Mouse (Mus musculus) heart, adult 9 months (tissue): ENCODE measurements at regions not wholly inside any gene's neighbourhood (a gene's known extent, or its start where the extent isn't known, plus 50 kb on each side); places are given as distances from the start of the nearest gene placed in this dataset.

Experiments
- DNase-seq, 2 experiments: peaks; one replicate each; pipeline ENCODE4 v3.0.0; 2022; ENCODE audit warnings: low spot score in 2 of 2

GRCm38 (mm10) chr10:30132243-30132642 lies 68.1 kb downstream of the Cenpw start:
- no peak for DNase-seq

GRCm38 (mm10) chr10:30110341-30110740 lies 90.0 kb downstream of the Cenpw start:
- peak in 1 of 2 experiments; percentile 4 for DNase-seq

- no peak for DNase-seq
Measured at GRCm38 (mm10) chr10:30102443-30102842, 97.9 kb downstream of the Cenpw start.

GRCm38 (mm10) chr10:30094603-30095002 lies 105.8 kb downstream of the Cenpw start:
- DNase-seq: no peak

GRCm38 (mm10) chr10:30091549-30091948 lies 108.8 kb downstream of the Cenpw start:
- DNase-seq: no peak

- peak; percentile 42 to 54 for DNase-seq
Measured at GRCm38 (mm10) chr10:30089406-30089805, 111.0 kb downstream of the Cenpw start.

GRCm38 (mm10) chr10:30085059-30085458 lies 115.3 kb downstream of the Cenpw start:
- no peak for DNase-seq

- no peak for DNase-seq
Measured at GRCm38 (mm10) chr10:30066692-30067091, 133.7 kb downstream of the Cenpw start.

- DNase-seq: no peak
Measured at GRCm38 (mm10) chr10:30030621-30031020, 169.7 kb downstream of the Cenpw start.

GRCm38 (mm10) chr10:30002950-30003636 lies 197.3 kb downstream of the Cenpw start:
- peak; percentile 3 to 9 for DNase-seq

- no peak for DNase-seq
Measured at GRCm38 (mm10) chr10:30000836-30001235, 199.5 kb downstream of the Cenpw start.

GRCm38 (mm10) chr10:29981539-29981938 lies 218.8 kb downstream of the Cenpw start:
- no peak for DNase-seq
